Mouse (Mus musculus) cerebellum, adult 11-12 months (tissue): ENCODE data around the gene Ptrhd1.
"Not testable (repeated sequence)": the region's sequence is repeated elsewhere in the genome, so short reads cannot be mapped to it uniquely, and the experiment has no call there.

ENCODE experiments used
- DNase-seq: peaks from one replicate; pipeline ENCODE4 v3.0.0; 2022

Ptrhd1 gene

DNA sequence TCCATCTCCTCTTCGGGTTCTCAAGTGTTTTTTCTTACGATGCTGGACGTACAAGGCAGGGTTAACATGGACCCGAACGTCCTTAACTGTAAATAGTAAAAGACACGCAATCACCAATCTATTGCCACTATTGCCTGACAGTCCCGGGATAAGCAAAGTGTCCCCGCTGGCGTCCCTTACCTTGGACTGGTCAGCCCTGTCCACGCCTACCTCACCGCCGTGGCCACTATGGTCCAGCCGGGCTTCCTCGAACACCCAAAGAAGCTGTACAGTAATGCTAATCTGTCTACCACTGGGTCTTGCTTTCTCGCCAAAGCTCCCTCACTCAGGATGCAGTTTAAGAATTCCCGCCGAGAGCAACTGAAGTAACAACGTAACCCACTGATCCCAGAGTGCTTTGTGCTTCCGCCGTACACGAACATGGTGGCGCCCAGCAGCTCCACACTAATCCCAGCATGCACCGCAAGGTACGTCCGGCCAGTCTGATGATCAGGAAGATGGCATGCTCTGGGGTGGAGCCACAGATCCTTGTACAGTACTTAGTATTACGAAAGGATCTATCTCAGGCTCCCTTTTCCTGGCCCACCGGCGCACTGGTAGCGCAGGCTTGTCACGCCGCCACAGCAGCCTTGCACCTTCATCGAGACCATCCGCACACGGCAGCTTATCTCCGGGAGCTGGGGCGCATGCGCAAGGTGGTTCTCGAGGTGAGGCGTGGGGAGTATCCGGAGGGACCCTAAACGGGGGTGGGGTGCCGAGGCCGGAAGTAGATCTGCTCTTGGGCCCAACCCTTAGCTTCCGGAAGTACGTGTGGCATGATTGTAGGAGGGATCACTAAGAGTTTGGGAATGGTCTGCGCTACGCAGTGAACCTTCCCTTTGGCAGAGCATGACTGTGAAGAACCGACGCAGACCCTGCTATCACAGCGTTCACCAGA, at the start of gene Ptrhd1, which contains the start of gene Cenpo:
TSS of gene Ptrhd1 (plus strand) at position 456 of the 937 bp plus-strand sequence.
TSS of gene Cenpo (minus strand) at position 723 of the 937 bp plus-strand sequence.
- DNase-seq: peak; percentile 97

DNA sequence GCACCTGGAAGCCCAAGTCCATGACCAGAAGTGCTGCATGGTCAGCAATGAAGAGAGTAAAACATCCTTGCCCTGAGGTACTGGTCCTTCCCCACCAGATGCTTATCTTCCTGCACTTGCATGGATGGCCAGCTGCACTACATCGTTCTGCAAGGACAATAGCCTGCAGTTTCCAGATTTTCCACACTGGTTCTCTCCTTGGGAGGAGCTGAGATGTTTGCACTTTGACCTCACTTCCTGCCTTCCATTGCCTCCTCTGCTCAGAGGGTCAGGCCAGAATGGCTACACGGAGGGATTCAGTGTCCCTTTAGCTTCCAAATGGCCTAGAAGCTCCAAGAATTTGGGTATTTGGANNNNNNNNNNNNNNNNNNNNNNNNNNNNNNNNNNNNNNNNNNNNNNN, 49.2 kb upstream of the Ptrhd1 start:
- no peak for DNase-seq

DNA sequence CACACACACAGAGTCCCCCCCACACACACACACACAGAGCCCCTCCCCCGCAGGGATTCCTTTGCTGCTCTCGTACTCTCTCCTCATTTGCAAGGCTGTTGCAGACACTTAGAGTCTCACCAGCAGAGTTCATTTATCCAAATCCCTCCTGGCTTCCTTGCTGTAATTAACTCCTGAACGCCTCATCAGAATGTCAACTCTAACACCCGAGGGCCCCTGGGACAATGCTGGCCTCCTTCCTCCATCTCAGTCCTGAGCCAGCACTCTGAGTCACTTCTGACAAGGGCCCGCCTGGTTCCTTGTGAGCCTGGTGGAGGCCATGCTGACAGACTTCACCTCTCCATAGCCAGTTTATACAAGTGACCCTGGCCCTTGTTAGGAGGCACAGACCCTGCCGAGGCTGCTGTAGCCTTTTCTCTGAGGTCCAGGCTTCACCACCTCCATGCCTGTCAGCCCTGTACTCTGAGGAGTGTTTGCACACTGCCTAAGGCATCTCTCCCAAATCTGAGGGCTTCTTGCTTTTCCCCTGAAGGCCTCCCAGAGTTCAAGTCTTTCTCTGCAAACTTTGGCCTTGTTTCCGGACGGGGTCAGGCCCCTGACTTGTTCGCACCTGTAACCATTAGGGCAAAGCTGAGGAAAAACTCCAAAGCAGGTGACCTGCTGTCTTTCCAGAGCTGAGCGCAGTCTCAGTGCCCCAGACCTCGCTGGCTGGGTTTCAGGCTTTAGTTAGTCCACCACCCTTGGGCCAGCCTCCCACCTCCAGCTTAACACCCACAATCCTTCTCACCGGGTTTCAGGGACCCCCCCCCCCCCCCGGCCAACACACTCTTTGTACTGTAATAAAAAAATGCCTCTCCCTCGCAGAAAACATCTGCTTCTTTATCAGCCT, 45.4 kb upstream of the Ptrhd1 start:
- peak; percentile 60 for DNase-seq

DNA sequence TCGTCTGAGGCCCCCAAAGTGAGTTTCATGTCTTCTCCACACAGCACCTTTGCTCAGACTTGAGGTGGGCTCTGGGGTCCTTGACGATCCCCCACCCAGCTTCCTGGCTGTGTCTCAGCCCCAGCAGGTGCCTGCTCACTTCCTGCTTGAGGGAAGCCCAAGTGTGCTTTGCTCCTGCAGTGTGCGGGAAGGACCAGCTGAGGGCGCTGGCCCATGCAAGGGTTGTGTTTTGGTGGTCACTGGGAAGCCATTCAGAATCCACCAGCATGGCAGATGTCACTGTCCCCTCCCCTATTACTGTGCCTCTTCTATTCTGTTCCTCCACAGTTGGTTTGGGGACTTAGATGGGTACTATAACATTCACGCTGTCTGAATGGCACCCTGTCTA, 44.8 kb upstream of the Ptrhd1 start:
- DNase-seq: no peak

DNA sequence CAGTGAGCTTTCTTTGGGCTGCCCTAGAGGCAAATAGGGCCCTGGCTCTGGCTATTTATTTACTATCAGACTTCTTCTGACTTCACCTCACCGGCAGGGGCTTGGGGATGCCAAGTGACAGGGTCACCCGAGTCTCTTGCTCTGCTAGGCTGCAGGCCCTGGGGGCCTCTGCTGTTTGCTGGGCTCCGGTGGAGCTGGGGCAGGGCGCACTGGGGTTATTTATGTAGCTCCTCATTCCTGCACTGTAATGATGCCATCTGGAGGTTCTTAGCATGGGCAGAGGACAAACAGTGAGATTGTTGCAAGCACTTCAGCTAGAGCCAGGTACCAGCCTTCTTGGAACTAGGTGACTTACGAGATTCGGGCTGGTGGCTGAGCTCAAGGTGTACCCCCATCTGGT, 41.3 kb upstream of the Ptrhd1 start:
- peak; percentile 66 for DNase-seq

DNA sequence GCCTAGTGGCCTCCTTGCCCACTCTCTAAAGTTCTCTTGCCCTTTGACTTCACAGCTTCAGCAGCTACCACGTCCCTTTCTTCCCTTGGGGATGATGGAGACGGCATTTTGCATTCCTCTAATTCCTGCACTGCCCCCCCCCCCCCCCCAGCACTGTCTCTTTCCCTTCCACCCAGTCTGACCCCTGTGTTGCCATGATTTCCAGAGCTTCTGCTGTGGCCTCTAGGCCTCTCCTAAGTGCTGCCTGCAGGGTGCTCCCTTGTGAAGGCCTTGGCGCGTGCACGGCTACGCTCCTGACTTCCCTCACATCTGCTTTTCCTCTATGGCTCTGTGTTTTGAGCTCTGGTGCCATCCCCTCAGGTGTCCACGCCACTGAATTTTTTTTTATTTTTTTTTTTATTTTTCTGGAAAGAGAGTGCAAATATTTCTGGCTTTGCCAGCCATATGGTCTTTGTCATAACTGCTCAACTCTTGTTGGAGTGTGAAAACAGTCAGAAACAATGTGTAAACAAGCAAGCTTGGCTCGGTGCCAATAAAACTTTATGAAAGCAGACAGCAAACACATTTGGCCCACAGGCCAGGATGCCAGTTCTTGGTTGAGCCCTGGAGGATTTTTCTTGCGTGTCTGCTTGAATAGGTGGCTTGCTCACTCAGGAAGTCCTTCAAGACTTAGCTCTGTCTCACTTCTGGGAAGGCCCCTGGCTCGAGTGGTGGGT, 40.6 kb upstream of the Ptrhd1 start:
- no peak for DNase-seq

DNA sequence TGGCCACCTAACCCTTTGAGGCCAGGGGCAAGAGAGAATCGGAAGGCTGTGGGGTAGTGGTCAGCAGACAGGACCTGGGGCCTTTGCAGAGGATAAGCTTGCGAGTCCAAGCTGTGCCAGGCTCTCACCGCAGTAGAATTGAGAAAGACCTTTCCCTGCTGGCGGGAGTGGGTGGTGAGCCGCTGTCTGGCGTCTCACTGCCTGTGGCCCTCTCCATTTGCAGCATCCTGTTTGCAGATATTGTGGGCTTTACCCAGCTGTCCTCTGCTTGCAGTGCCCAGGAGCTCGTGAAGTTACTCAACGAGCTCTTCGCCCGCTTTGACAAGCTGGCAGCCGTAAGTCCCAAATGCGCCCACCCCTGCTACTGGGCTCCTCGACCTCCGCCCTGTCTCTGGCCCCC, 39.2 kb upstream of the Ptrhd1 start:
- no peak for DNase-seq

DNA sequence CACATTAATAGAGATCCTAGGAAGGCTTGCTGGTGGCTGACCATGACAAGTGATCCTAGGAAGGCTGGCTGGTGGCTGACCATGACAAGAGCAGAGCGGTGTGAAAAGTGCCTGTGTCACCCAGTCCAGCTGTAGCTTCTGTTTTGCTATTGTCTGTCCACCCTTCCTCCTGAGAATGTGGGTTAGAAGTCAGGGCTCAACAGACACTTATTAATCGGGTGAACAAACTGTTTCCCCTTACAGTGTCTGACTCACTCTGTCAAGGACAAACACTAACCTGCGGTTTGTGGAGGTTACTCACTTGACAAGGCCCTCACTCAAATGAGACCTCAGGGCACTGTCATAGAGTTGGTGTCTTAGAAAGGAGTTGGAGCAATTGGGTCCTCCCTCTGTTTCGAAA, 35.1 kb upstream of the Ptrhd1 start:
- DNase-seq: no peak

DNA sequence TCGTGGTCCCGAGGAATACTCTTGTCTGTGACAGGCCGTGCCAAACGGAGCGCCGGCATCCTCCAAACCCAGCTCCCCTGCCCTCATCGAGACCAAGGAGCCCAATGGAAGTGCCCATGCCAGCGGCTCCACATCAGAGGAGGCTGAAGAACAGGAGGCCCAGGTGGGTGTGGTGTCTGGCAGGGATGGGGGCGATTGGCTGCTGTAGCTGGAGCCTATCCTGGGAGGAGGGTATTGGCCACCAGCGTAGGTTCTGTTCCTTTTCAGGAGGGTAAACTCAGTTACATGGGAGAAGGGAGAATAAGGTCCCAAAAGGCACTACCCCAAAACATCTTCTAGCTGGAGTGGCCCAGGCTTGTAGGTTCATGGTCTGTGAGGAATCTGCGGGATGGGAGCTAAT, 34.6 kb upstream of the Ptrhd1 start:
- peak; percentile 2 for DNase-seq

DNA sequence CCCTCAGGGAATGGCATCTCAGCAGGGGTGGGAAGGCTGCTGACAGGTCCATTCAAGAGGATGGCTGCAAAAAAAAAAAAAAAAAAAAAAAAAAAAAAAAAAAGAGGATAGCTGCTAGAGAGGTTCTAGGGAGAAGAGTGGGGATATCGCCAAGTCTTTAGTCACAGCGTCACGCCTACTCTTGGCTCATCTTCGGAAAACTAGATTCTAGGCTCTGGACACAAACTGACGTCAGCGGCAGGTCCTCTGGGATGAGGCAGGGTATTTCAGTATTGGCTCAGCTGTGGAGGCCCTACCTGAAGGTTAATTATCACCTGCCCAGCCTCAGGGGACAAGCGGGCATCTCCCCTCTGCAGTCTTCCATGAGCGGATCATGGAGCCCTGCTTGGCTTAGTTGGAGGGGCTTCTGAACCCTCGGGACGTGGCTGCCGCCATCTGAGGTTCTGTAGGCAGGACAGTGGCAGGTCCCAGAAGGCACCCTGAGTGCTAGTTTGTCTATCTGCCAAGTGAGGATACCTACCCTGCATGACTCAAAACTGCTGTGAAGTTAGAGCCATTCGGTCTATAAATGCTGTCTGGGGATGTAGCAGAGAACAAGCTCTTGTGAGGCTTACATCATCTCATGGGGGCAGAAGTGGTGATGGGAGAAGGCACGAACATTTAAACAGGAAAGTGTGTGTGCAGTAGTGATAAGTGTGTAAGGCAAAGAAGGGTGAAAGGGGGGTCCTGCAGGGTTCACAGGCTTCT, 32.2 kb upstream of the Ptrhd1 start:
- no peak for DNase-seq

DNA sequence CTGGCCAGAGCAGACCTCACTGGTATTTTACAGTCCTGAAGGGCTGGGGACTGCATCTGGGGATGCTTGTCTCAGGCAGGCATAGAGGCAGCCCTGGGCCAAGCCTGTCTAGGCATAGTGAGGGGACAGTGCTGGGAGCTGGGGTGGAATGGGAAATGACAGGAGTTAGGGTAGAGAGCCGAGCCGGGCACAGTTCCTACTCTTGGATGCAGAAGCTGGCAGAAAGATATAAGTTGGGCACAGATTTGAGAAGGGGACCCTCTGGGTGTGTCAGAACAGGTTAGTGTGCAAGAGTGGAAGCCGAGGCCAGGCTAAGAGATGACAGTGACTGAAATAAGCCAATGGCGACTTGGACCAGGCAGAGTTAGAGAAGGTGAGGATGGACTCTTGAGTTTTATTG, 31.6 kb upstream of the Ptrhd1 start:
- DNase-seq: no peak

DNA sequence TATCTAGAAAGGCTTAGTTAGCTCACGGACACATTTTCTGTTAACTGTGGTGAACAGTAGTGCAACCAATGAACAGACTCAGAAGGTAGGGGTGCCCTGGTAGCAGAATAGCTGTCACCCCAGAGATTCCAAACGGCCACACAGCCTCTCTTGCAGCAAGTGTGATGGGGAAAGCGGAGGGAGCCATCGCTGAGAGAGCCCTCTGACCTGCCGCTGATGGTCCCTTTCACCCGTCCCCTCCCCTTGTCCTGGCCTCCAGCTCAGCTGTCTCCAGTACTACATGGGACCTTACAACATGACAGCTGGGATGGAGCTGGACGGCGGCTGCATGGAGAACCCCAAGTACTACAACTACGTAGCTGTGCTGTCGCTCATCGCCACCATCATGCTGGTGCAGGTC, 27.7 kb upstream of the Ptrhd1 start:
- no peak for DNase-seq

DNA sequence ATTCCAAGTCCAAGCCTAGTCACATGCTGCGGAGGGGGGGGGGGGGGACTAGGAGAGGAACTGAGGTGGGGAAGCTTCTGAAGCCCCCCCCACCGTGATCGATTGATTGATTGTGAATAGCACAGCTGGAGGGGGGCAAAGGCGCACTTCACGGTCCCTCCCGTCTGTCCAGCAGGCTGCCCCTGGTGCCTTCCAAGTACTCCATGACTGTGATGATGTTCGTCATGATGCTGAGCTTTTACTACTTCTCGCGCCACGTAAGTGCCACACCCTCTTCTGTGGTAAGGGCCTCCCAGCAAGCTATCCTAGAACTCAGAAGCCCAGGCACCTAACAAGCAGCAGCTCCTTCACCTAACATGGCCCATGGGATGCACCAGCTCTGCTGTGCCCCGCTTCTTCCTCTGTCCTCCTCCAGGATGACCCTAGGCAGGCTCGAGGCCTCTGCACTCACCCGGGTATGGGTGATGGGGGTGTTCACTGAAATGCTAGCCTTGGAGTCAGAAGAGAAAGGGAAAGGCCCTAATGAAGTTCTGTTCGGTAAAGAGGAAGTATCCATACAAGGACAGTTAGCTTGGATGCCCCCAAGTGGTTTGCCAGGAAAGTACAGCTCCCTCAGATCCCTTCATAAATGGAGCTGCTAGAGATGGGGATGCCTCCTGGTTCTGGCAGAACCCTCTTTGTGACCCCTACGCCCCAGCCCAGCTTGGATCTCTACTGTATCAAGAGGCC, 25.3 kb upstream of the Ptrhd1 start:
- peak; percentile 47 for DNase-seq

DNA sequence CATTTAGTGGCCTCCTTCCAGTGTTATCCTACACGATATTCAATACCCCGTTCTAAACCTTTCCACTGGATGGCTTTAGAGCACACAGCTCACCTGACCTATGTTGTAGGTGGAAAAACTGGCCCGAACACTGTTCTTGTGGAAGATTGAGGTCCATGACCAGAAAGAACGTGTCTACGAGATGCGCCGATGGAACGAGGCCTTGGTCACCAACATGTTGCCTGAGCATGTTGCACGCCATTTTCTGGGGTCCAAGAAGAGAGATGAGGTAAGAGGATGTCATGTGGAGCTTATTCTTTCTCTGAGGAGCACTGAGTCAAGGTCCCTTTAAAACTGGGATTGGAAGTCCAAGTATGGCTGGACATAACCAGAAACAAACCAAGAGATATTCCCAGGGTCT, 24.6 kb upstream of the Ptrhd1 start:
- DNase-seq: no peak

DNA sequence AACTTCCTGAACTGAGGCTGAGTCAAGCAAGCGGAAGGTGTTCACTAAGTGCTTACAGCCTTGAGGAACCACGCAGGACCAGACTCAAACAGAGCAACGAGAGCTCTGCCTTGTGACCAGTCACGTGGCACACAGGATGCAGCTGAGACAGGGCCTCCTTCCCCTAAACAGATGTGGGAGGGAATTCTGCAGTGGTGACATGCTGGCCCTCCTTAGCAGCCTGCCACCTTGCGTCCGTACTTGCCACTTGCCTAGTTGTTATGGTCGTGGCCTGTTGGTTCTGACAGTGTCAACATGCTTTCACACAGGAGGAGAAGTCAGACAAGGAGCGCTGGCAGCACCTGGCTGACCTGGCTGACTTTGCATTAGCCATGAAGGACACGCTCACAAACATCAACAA, 22.7 kb upstream of the Ptrhd1 start:
- DNase-seq: no peak

DNA sequence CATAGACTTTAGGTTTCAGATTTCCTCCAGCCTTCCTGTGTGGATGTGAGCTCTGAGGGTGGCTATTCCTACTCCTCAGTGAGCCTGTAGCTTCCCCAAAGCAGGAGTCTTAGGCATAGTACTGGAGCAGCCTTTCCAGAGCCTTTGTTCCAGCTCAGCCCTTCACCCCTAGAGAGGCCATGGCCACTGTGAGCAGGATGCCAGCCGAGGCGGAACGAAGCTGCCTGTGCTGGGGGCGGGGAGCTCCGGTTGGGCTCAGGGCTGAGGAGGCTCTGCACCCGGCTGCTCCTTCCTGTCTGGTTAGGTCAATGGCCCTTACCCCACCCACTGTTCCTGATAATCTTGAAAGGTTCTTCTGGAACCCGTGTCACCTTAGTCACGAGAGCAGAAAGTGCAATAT, 20.9 kb upstream of the Ptrhd1 start:
- peak; percentile 7 for DNase-seq

DNA sequence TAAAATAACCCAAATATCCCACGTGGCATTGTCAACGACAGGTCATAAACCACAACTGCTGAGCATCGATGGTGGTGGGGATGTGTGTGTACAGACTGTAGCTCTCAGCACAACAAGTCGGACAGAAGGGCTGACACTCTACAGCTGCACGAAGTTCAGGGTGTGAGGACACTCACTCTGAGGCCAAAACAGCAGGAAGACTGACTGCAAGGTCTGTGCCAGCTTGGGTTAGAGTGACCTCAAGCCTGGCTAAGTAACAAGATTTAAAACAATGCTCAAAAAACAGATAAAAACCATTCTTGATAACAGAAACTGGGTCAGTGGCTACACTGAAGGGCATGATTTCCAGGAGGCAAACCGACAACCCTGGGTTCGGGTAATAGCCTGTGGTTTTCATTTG, 3.7 kb upstream of the Ptrhd1 start:
- no peak for DNase-seq

DNA sequence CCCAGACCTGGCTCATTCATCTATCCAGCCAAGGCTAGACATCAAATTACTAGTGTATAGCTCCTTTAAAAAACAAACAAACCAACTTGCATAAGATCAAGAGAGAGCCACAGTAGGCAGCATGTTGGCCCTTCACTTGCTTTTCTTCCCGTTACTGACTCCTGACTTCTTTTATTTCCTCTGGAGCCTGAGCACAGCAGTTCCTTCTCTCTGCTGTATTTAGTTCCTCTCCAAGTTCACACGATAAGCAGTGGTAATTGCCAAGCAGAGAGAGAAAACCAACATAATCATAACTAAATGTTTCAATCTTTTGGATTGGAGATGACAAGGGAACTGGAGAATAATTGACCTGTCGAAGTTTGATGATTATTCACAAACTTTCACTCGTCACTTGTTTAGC, 1.1 kb upstream of the Ptrhd1 start:
- DNase-seq: no peak

DNA sequence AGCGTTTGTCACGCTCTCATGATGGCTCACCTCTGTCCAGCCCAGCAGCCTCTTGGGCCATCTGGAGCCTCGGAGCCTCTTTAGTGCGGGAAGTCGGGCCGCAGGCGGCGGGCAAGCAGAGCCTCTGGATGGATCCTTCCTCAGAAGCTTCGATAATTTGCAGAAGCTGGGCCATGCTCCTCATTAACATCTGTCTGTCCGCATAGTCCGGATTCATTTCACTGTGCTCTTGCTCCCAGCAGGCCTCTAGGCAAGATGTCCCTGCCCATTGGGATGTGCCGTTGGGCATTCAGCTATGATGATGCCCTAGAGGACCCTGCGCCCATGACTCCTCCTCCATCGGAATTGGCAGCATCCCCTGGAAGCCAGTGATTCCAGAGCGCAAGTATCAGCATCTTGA, 3.7 kb downstream of the Ptrhd1 start:
- no peak for DNase-seq

DNA sequence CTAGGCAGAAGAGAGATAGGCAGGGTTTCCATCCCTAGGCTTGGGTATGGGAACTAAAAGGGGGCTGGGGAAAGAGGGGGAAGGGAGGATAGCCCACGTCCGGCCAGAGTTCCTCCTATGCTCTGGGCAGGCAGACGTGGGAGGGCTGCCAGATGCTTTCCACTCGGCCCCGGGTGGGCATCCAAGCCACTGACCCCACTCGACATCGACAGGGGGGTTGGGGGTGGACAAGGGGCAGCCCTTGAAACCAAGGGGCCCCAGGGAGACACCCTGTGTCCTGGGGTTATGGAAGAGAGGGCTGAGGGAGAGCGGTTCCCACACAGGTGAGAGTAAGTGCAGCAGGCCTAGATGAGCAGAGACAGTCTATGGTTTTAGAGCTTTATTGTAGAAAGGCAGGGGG, 6.5 kb downstream of the Ptrhd1 start:
- DNase-seq: not testable (repeated sequence)

DNA sequence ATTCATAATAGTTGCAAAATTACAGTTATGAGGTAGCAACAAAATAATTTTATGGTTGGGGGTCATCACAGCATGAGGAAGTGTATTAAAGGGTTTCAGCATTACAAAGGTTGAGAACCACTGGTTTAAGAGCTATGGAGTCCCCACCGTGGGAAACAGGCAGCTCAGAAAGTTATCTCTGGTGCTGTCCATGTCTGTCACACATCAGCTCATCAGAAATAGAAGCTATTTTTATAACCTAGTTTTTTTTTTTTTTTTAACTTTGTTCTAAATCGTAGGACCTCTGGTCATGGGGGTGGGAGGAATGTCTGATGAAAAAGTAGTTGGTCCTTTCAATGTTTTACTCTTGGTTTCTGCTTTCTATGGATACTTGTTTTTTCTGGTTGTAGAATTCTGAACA, 10.0 kb downstream of the Ptrhd1 start:
- no peak for DNase-seq

DNA sequence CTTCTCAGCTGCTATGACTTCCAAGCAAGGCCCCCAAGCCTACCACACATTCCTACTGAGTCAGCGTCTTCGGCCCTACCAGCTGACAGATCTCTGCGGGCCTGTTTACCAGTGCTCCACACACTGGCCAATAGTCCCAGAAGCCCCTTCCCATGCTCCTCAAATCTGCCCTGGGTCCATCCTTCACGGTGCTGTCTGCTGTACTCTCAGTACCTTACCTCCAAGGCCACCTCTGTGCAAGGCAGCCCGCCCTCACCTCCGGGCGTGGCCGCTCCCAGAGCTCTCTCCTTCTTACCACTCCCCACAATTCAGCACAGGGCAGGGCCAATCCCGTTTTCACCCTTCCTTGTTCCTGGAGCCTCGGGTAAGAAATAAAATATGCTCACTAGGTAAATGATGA, 11.9 kb downstream of the Ptrhd1 start:
- DNase-seq: no peak
